Mouse (Mus musculus) small intestine, adult 2 months (tissue): Measurements from ENCODE around the gene Slc35a5. TPM values are rescaled to one million over a fixed set of nuclear protein-coding genes. Genes with fewer than 3 reads are reported as not detected.

Experiments used
- H3K27ac ChIP-seq: fragments of 200-500 bp; 2 replicates; pipeline ENCODE4 v1.5.1; 2012; ENCODE audit warnings: low read depth, low read length, control low read depth, inconsistent platforms; ENCODE audit not compliant: insufficient read depth
- H3K27me3 ChIP-seq: fragments of 200-500 bp; 2 replicates; pipeline ENCODE4 v1.6.1; 2012; ENCODE audit warnings: mild to moderate bottlenecking, moderate library complexity, low read length, inconsistent platforms; ENCODE audit not compliant: control insufficient read depth, insufficient read depth
- H3K36me3 ChIP-seq: fragments of 200-500 bp; 2 replicates; pipeline ENCODE4 v1.6.1; 2012; ENCODE audit warnings: mild to moderate bottlenecking, low read length, control low read depth, inconsistent platforms; ENCODE audit not compliant: control insufficient read depth, insufficient read depth
- H3K4me1 ChIP-seq: fragments of 200-500 bp; 2 replicates; pipeline ENCODE4 v1.6.1; 2012; ENCODE audit warnings: low read length, inconsistent platforms, mixed read lengths; ENCODE audit not compliant: control insufficient read depth, insufficient read depth, insufficient read length
- H3K4me3 ChIP-seq: fragments of 200-500 bp; 2 replicates; pipeline ENCODE4 v1.5.1; 2012; ENCODE audit warnings: low read depth, mild to moderate bottlenecking, control low read depth, inconsistent platforms, low read length, moderate library complexity
- CTCF ChIP-seq: fragments of 200-500 bp; IDR thresholded peaks from 2 replicates; pipeline ENCODE4 v1.5.1; 2012; ENCODE audit warnings: low read depth, mild to moderate bottlenecking, control low read depth, inconsistent platforms, low read length, moderate library complexity, mixed read lengths; ENCODE audit not compliant: insufficient replicate concordance, insufficient read length; ENCODE audit errors: extremely low read depth
- POLR2A ChIP-seq: fragments of 200-500 bp; IDR thresholded peaks from 2 replicates; pipeline ENCODE4 v1.6.1; 2012; ENCODE audit warnings: low read depth, mild to moderate bottlenecking, control low read depth, inconsistent platforms, low read length, moderate library complexity
- WGBS: fragments of 180-500 bp; shearing (Covaris S2); methylation state at CpG from one replicate; pipeline ENCODE4 v1.1.7; 2018; 5-methylcytosine and 5-hydroxymethylcytosine counted together
- polyA plus RNA-seq: library from polyadenylated mRNA; depleted of rRNA; stranded (reverse); fragments of >200 nt; gene quantifications from 2 replicates; pipeline ENCODE4 v1.2.3, GENCODE M21; 2012; rRNA removed

The Slc35a5 gene
- 6.3 and 11.4 TPM in 2 replicates for polyA plus RNA-seq

GRCm38 (mm10) chr16:45158522-45159388 is at the start of gene Slc35a5, which contains the start of gene Atg3:
Slc35a5 (minus strand) TSS chr16:45158706.
Atg3 (plus strand) TSS chr16:45158785.
- TF ChIP-seq CTCF: no peak
- peak; percentile 75 for TF ChIP-seq POLR2A
- H3K27me3 ChIP-seq: no peaks in the 10 kb centered on the region
- peaks cover 2% of the 10 kb centered on the region; the same call in 1 of the 2 replicates for H3K36me3 ChIP-seq
- peak within 1 kb of the TSS; percentile 95 for H3K27ac ChIP-seq
- peaks cover 11% of the 10 kb centered on the region; the same call in 1 of the 2 replicates for H3K4me1 ChIP-seq
- WGBS: under 1% methylated on average over 64 of the region's 64 CpGs
- peak within 1 kb of the TSS; percentile 98 for H3K4me3 ChIP-seq

- WGBS: 81% methylated on average over 12 of the region's 12 CpGs
- H3K4me1 ChIP-seq: no peaks in the 10 kb centered on the region
These were observed 46.6 kb upstream of the Slc35a5 start for GRCm38 (mm10) chr16:45204859-45205670.

GRCm38 (mm10) chr16:45204438-45204837 is 45.9 kb upstream of the Slc35a5 start:
- TF ChIP-seq CTCF: no peak
- TF ChIP-seq POLR2A: no peak
- Histone ChIP-seq H3K4me1 (no peaks in the 10 kb centered on the region), H3K36me3 (no peaks in the 10 kb centered on the region), H3K27ac (no peak overlapping the region), H3K4me3 (no peak overlapping the region), H3K27me3 (no peaks in the 10 kb centered on the region)
- 80% methylated on average over 4 of the region's 4 CpGs for WGBS

More at GRCm38 (mm10) chr16:45204859-45205670, 46.6 kb upstream of the Slc35a5 start:
- H3K27me3 ChIP-seq: no peaks in the 10 kb centered on the region
- TF ChIP-seq POLR2A (no peak), CTCF (no peak)
- no peak overlapping the region for H3K27ac ChIP-seq
- H3K4me3 ChIP-seq: no peak overlapping the region
- H3K36me3 ChIP-seq: no peaks in the 10 kb centered on the region

GRCm38 (mm10) chr16:45201395-45201794 is 42.9 kb upstream of the Slc35a5 start:
- Histone ChIP-seq H3K4me3 (no peak overlapping the region), H3K27ac (no peak overlapping the region), H3K27me3 (no peaks in the 10 kb centered on the region), H3K36me3 (no peaks in the 10 kb centered on the region), H3K4me1 (no peaks in the 10 kb centered on the region)
- 90% methylated on average over 2 of the region's 2 CpGs for WGBS
- TF ChIP-seq POLR2A: no peak
- no peak for TF ChIP-seq CTCF

DNA sequence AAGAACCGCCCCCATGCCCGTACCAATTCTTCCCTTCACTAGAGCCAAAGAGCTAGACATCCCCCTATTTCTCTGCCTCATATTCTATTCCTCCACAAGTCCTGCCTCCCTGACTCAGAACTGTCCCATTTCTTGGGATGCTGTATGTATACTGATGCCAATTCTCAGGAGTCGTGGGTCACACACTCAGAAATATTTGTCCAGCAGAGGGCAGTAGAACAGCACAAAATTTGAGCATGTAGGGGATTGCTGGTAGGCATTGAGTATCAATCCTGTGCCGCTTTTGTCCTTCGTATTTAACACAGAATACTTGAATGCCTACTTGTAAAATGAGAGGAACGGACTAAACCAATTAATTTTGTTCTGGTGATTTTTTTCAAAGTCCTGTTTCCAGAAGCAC is 38.3 kb upstream of the Slc35a5 start:
- Histone ChIP-seq H3K27me3 (no peaks in the 10 kb centered on the region), H3K4me1 (no peaks in the 10 kb centered on the region), H3K36me3 (no peaks in the 10 kb centered on the region), H3K4me3 (no peak overlapping the region), H3K27ac (no peak overlapping the region)
- TF ChIP-seq POLR2A: no peak
- WGBS: 34% methylated on average over 6 of the region's 6 CpGs

DNA sequence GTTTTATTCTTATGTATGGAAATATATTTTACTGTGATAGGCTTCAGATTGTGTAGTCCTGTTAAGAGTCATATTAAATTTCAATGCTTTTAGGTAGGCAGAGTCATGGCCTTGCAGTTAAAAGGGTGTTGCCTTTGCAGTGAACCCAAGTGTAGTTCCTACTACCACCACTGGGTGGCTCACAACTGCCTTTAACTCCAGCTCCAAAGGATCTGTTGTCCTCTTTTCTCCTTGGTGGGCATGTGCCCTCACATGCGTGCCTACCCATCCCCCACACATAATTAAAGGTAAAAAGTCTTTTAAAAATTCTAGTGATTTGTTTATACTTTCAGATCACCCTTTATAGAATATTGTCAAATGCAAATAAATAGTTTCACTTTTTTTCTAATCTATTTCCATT is 34.1 kb upstream of the Slc35a5 start:
- no peaks in the 10 kb centered on the region for H3K27me3 ChIP-seq
- H3K4me1 ChIP-seq: no peaks in the 10 kb centered on the region
- H3K27ac ChIP-seq: no peak overlapping the region
- TF ChIP-seq CTCF (peak; percentile 77; the same call in 1 of the 2 replicates), POLR2A (no peak)
- no peak overlapping the region for H3K4me3 ChIP-seq
- H3K36me3 ChIP-seq: peaks cover 13% of the 10 kb centered on the region
- 4% methylated on average over 1 of the region's 1 CpGs for WGBS

DNA sequence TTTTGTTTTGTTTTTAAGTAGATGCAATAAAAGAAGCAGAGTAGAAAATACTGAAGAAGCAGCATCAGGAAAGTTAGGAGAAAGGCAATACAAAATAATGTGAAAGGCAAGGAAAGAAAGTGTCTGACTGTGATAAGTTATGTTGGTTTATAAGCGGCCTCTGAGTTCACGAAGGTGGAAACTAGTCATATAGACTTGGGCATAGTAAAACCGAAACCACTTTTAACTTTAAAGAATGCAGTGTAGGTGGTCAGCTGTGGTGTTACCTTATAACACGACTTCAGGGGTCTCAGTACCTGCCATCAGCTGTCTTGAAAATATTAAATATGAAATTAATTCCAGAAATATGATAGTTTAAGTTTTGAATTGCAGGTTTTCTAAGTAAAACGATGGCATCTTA is 23.3 kb upstream of the Slc35a5 start:
- Histone ChIP-seq H3K4me3 (no peak overlapping the region), H3K27me3 (no peaks in the 10 kb centered on the region), H3K4me1 (no peaks in the 10 kb centered on the region), H3K36me3 (peaks cover 29% of the 10 kb centered on the region), H3K27ac (no peak overlapping the region)
- TF ChIP-seq POLR2A: no peak
- no peak for TF ChIP-seq CTCF
- WGBS: 87% methylated on average over 5 of the region's 5 CpGs
